Mouse (Mus musculus) liver, embryonic 12.5 days (tissue): ENCODE results near the gene Rpap2. TPM values are rescaled to one million over a fixed set of nuclear protein-coding genes. Genes with fewer than 3 reads are reported as not detected.

ENCODE experiments used
- ATAC-seq: fragments of 200-750 bp; cut with Nextera tagmentation; 2 replicates; pipeline ENCODE4 v1.8.0; 2017; ENCODE audit warnings: moderate number of reproducible peaks, mild to moderate bottlenecking, moderate library complexity
- H3K27ac ChIP-seq: fragments of 300-500 bp; sonication (generic); 2 replicates; pipeline ENCODE4 v1.5.1; 2016; ENCODE audit warnings: mild to moderate bottlenecking
- H3K27me3 ChIP-seq: fragments of 300-500 bp; sonication (generic); replicated peaks from 2 replicates; pipeline ENCODE4 v1.6.1; 2016; ENCODE audit warnings: mild to moderate bottlenecking, moderate library complexity
- H3K36me3 ChIP-seq: fragments of 300-500 bp; sonication (generic); 2 replicates; pipeline ENCODE4 v1.6.1; 2016; ENCODE audit warnings: mild to moderate bottlenecking, moderate library complexity
- H3K4me1 ChIP-seq: fragments of 300-500 bp; sonication (generic); 2 replicates; pipeline ENCODE4 v1.6.1; 2016
- H3K4me2 ChIP-seq: fragments of 300-500 bp; sonication (generic); 2 replicates; pipeline ENCODE4 v1.6.1; 2016; ENCODE audit warnings: mild to moderate bottlenecking, moderate library complexity
- H3K4me3 ChIP-seq: fragments of 300-500 bp; sonication (generic); 2 replicates; pipeline ENCODE4 v1.5.1; 2016; ENCODE audit warnings: mild to moderate bottlenecking, moderate library complexity
- H3K9ac ChIP-seq: fragments of 300-500 bp; sonication (generic); 2 replicates; pipeline ENCODE4 v1.6.1; 2016; ENCODE audit warnings: mild to moderate bottlenecking, moderate library complexity
- H3K9me3 ChIP-seq: fragments of 300-500 bp; sonication (generic); replicated peaks from 2 replicates; pipeline ENCODE4 v1.6.1; 2016; ENCODE audit warnings: mild to moderate bottlenecking, moderate library complexity
- WGBS: fragments of 180-500 bp; shearing (Covaris S2); methylation state at CpG from one replicate; pipeline ENCODE4 v1.1.7; 2016; ENCODE audit not compliant: insufficient replicate concordance; 5-methylcytosine and 5-hydroxymethylcytosine counted together
- polyA plus RNA-seq: library from polyadenylated mRNA; unstranded; fragments of >200 nt; fragmentation: Nextera tagmentation; extraction: Ambion mirVana; gene quantifications from 2 replicates; pipeline ENCODE4 v1.2.1, GENCODE M21; 2016

The Rpap2 gene
- polyA plus RNA-seq, 1 experiment from 2014 or later = 9.1 TPM

DNA sequence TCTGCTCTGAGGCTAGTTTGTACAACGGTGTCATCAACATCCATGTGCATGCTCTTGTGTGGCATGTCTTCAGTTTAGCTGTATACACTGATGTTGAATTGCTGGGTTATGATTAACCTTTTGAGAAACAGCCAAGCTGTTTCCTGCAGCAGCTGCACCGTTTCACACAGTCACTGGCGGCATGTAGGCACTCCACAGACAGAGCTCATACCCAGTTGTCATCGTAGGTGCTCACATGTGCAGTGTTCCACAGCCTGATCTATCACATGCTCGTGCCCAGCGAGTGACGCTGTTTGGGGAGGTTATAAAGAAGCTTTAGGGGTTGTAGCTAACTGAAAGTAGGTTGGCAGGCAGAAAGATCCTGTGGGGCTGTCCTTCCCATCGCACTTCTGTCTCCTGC is 41.2 kb downstream of the Rpap2 start:
- Histone ChIP-seq H3K4me3 (no peak overlapping the region), H3K4me2 (no peak overlapping the region), H3K27me3 (no peaks in the 10 kb centered on the region), H3K4me1 (no peaks in the 10 kb centered on the region), H3K9ac (no peak overlapping the region), H3K27ac (no peak overlapping the region), H3K9me3 (no peaks in the 10 kb centered on the region), H3K36me3 (peaks cover 26% of the 10 kb centered on the region)
- WGBS = 83% methylated on average over 8 of the region's 8 CpGs
- ATAC-seq = no peak

- Histone ChIP-seq H3K27ac (no peak overlapping the region), H3K9me3 (no peaks in the 10 kb centered on the region), H3K9ac (no peak overlapping the region), H3K36me3 (peaks cover 11% of the 10 kb centered on the region; the same call in 1 of the 2 replicates), H3K27me3 (no peaks in the 10 kb centered on the region), H3K4me2 (no peak overlapping the region), H3K4me3 (no peak overlapping the region), H3K4me1 (peaks cover 12% of the 10 kb centered on the region)
- ATAC-seq = peak; percentile 82
- 49% methylated on average over 2 of the region's 2 CpGs for WGBS
Observed at GRCm38 (mm10) chr5:107644595-107644994, 47.4 kb downstream of the Rpap2 start.

GRCm38 (mm10) chr5:107645935-107646334 is 48.8 kb downstream of the Rpap2 start:
- peaks cover 10% of the 10 kb centered on the region; the same call in 1 of the 2 replicates for H3K36me3 ChIP-seq
- H3K27me3 ChIP-seq = no peaks in the 10 kb centered on the region
- 70% methylated on average over 2 of the region's 2 CpGs for WGBS
- no peak overlapping the region for H3K4me2 ChIP-seq
- no peaks in the 10 kb centered on the region for H3K9me3 ChIP-seq
- H3K4me3 ChIP-seq = no peak overlapping the region
- H3K27ac ChIP-seq = no peak overlapping the region
- H3K9ac ChIP-seq = no peak overlapping the region
- H3K4me1 ChIP-seq = peaks cover 12% of the 10 kb centered on the region
- no peak for ATAC-seq

- WGBS = 73% methylated on average over 4 of the region's 4 CpGs
- ATAC-seq = no peak
- peaks cover 19% of the 10 kb centered on the region for H3K4me1 ChIP-seq
- no peaks in the 10 kb centered on the region for H3K9me3 ChIP-seq
- H3K4me3 ChIP-seq = no peak overlapping the region
- H3K4me2 ChIP-seq = no peak overlapping the region
- no peak overlapping the region for H3K27ac ChIP-seq
- H3K9ac ChIP-seq = no peak overlapping the region
- H3K36me3 ChIP-seq = peaks cover 2% of the 10 kb centered on the region; the same call in 1 of the 2 replicates
- H3K27me3 ChIP-seq = no peaks in the 10 kb centered on the region
Observed at GRCm38 (mm10) chr5:107647580-107647979, 50.4 kb downstream of the Rpap2 start.

- WGBS = 53% methylated on average over 5 of the region's 5 CpGs
Observed at GRCm38 (mm10) chr5:107648552-107649125, 51.5 kb downstream of the Rpap2 start.

GRCm38 (mm10) chr5:107649680-107650079 is 52.5 kb downstream of the Rpap2 start:
- Histone ChIP-seq H3K9me3 (no peaks in the 10 kb centered on the region), H3K4me3 (no peak overlapping the region), H3K9ac (no peak overlapping the region), H3K4me2 (no peak overlapping the region), H3K27ac (no peak overlapping the region), H3K36me3 (no peaks in the 10 kb centered on the region), H3K4me1 (peaks cover 10% of the 10 kb centered on the region), H3K27me3 (no peaks in the 10 kb centered on the region)
- ATAC-seq = no peak
- WGBS = 51% methylated on average over 2 of the region's 2 CpGs

More at GRCm38 (mm10) chr5:107648552-107649125, 51.5 kb downstream of the Rpap2 start:
- no peaks in the 10 kb centered on the region for H3K36me3 ChIP-seq
- no peak overlapping the region for H3K9ac ChIP-seq
- no peak for ATAC-seq
- H3K9me3 ChIP-seq = no peaks in the 10 kb centered on the region
- peaks cover 19% of the 10 kb centered on the region for H3K4me1 ChIP-seq
- H3K27me3 ChIP-seq = no peaks in the 10 kb centered on the region
- H3K27ac ChIP-seq = no peak overlapping the region
- no peak overlapping the region for H3K4me2 ChIP-seq
- H3K4me3 ChIP-seq = no peak overlapping the region

DNA sequence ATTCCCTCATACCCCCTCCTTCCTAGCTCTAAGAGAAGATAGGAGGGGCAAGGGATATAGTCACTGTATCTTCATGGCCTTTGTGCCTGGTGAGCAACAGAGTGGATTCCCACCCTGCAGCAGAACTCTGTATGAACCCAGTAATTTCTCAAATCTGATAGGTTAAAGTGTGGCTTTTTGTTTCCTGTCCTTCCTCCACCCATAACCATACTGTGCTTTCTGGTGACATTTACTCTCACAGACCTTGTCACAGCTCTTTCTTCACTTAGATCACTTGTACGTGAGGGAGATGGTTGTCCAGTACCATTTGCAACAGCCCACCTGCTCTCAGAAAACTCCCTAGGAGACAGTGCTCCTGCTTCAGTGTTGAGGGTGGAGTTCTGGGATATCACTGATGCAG is 53.3 kb downstream of the Rpap2 start:
- Histone ChIP-seq H3K9me3 (no peaks in the 10 kb centered on the region), H3K36me3 (no peaks in the 10 kb centered on the region), H3K27ac (no peak overlapping the region), H3K27me3 (no peaks in the 10 kb centered on the region), H3K4me1 (peaks cover 6% of the 10 kb centered on the region), H3K4me3 (no peak overlapping the region), H3K9ac (no peak overlapping the region), H3K4me2 (no peak overlapping the region)
- ATAC-seq = no peak
- WGBS = 71% methylated on average over 1 of the region's 1 CpGs

- Histone ChIP-seq H3K9me3 (no peaks in the 10 kb centered on the region), H3K4me3 (no peak overlapping the region), H3K9ac (no peak overlapping the region), H3K4me2 (no peak overlapping the region), H3K27me3 (no peaks in the 10 kb centered on the region), H3K4me1 (peaks cover 6% of the 10 kb centered on the region), H3K36me3 (peaks cover 1% of the 10 kb centered on the region; the same call in 1 of the 2 replicates), H3K27ac (no peak overlapping the region)
- ATAC-seq = no peak
- WGBS = 53% methylated on average over 4 of the region's 4 CpGs
Observed at GRCm38 (mm10) chr5:107652055-107652660, 55.0 kb downstream of the Rpap2 start.

- Histone ChIP-seq H3K9ac (no peak overlapping the region), H3K4me3 (no peak overlapping the region), H3K4me1 (no peaks in the 10 kb centered on the region), H3K36me3 (no peaks in the 10 kb centered on the region), H3K9me3 (no peaks in the 10 kb centered on the region), H3K4me2 (no peak overlapping the region), H3K27me3 (peaks cover 14% of the 10 kb centered on the region; the same call in 1 of the 2 replicates), H3K27ac (no peak overlapping the region)
- no peak for ATAC-seq
- WGBS = 50% methylated on average over 5 of the region's 5 CpGs
Observed at GRCm38 (mm10) chr5:107678392-107678791, 81.2 kb downstream of the Rpap2 start.

DNA sequence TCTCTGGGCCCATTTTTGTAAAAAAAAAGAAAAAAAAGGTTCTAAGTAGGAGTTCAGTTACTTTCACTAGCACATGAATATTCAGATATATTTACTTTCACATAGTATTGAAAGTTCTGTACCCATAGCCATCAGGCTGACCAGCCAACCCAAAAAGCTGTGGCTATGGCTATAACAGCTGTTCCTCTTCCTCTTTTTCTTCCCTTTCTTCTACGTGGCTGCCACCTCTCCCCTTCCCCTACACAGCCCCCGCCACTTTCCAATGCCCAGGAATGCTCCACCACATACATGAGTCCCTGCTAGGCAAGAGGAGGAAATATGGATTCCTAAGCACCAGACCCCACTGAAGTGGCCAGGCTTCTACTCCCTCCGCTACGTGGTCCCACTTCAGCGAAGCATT is 84.1 kb downstream of the Rpap2 start:
- no peak overlapping the region for H3K27ac ChIP-seq
- no peaks in the 10 kb centered on the region for H3K4me1 ChIP-seq
- peaks cover 24% of the 10 kb centered on the region; the same call in 1 of the 2 replicates for H3K27me3 ChIP-seq
- 56% methylated on average over 5 of the region's 5 CpGs for WGBS
- no peaks in the 10 kb centered on the region for H3K9me3 ChIP-seq
- H3K4me3 ChIP-seq = no peak overlapping the region
- no peak overlapping the region for H3K9ac ChIP-seq
- no peaks in the 10 kb centered on the region for H3K36me3 ChIP-seq
- no peak overlapping the region for H3K4me2 ChIP-seq
- no peak for ATAC-seq

GRCm38 (mm10) chr5:107684380-107684779 is 87.2 kb downstream of the Rpap2 start:
- H3K27ac ChIP-seq = no peak overlapping the region
- no peak overlapping the region for H3K4me3 ChIP-seq
- 52% methylated on average over 2 of the region's 2 CpGs for WGBS
- H3K9me3 ChIP-seq = no peaks in the 10 kb centered on the region
- H3K27me3 ChIP-seq = peaks cover 47% of the 10 kb centered on the region
- H3K4me2 ChIP-seq = no peak overlapping the region
- no peak overlapping the region for H3K9ac ChIP-seq
- ATAC-seq = no peak
- peaks cover 11% of the 10 kb centered on the region for H3K4me1 ChIP-seq
- H3K36me3 ChIP-seq = no peaks in the 10 kb centered on the region

DNA sequence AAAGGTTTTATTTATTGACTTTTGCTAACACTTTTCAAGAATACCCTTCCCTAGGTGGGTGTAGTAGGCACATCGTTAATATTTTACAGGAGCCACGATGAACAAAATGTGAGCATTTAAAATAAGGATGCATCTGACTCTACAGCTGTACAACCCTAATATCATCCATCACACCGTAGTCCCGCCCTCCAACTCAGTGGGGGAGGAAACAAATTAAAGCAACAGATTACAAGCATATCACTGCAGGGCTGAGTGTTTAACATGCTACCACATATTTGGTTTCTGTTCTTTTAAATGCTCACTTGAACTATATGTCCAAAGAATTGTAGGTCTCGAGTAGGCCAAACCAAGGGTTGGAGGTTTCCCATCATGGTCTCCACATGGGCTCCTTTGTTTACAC is 90.0 kb downstream of the Rpap2 start:
- H3K36me3 ChIP-seq = no peaks in the 10 kb centered on the region
- no peak overlapping the region for H3K27ac ChIP-seq
- no peak for ATAC-seq
- H3K9ac ChIP-seq = no peak overlapping the region
- H3K4me3 ChIP-seq = no peak overlapping the region
- H3K4me1 ChIP-seq = peaks cover 11% of the 10 kb centered on the region
- H3K4me2 ChIP-seq = no peak overlapping the region
- 81% methylated on average over 5 of the region's 5 CpGs for WGBS
- no peaks in the 10 kb centered on the region for H3K9me3 ChIP-seq
- peaks cover 52% of the 10 kb centered on the region for H3K27me3 ChIP-seq
